Mouse (Mus musculus): Measurements from ENCODE around the gene Tarbp1. TPM values are rescaled to one million over a fixed set of nuclear protein-coding genes. Genes with fewer than 3 reads are reported as not detected.
"Not testable (repeated sequence)": the region's sequence is repeated elsewhere in the genome, so short reads cannot be mapped to it uniquely, and the experiment has no call there.

Gene Tarbp1
- total and polyA plus RNA-seq, 2 experiments from 2014 or later: 0.92 to 7.3 TPM

DNA sequence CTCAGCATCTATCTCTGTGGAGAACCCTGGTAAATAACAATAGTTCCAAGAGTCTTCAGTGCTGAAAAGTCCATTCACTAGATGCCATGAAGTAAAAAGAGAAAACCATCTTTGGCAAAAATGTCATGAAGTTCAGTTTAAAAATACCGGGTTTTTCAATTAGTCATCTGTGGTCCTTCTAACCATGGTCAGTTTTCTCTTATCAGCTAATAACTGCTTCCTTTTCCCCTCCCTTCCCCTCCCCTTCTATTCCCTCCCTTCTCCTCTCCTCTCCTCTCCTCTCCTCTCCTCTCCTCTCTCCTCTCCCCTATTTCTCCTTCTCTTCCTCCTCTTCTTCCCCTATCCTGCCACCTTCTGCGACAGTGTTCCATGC lies 7.5 kb upstream of the Tarbp1 start:
- Histone ChIP-seq H3K36me3 (replicated peaks; ENCODE audit: control insufficient read depth, insufficient read depth, low read length) (no peaks in the 10 kb centered on the region), H3K4me1 (ENCODE audit: control insufficient read depth, insufficient read depth) (no peaks in the 10 kb centered on the region), H3K27me3 (ENCODE audit: control insufficient read depth, insufficient read depth, low read length) (no peaks in the 10 kb centered on the region), H3K9me3 (replicated peaks; ENCODE audit: control insufficient read depth, low read length) (no peaks in the 10 kb centered on the region), H3K9ac (replicated peaks; ENCODE audit: low read depth, low read length) (no peak overlapping the region), H3K27ac (ENCODE audit: low read depth) (no peak overlapping the region), H3K4me3 (ENCODE audit: low read depth, low read length) (no peak overlapping the region), H3K4me2 (ENCODE audit: low read depth, low read length) (no peak overlapping the region)
- 39% methylated on average over 2 of the region's 2 CpGs for WGBS
- TF ChIP-seq EP300 (IDR thresholded peaks at IDR 0.05; ENCODE audit: low read depth) (no peak), CTCF (IDR thresholded peaks at IDR 0.05; ENCODE audit: low read depth) (no peak)
- ATAC-seq (ENCODE audit: insufficient read depth, low read depth): no peak
- DNase-seq (ENCODE audit: low spot score): no peak

DNA sequence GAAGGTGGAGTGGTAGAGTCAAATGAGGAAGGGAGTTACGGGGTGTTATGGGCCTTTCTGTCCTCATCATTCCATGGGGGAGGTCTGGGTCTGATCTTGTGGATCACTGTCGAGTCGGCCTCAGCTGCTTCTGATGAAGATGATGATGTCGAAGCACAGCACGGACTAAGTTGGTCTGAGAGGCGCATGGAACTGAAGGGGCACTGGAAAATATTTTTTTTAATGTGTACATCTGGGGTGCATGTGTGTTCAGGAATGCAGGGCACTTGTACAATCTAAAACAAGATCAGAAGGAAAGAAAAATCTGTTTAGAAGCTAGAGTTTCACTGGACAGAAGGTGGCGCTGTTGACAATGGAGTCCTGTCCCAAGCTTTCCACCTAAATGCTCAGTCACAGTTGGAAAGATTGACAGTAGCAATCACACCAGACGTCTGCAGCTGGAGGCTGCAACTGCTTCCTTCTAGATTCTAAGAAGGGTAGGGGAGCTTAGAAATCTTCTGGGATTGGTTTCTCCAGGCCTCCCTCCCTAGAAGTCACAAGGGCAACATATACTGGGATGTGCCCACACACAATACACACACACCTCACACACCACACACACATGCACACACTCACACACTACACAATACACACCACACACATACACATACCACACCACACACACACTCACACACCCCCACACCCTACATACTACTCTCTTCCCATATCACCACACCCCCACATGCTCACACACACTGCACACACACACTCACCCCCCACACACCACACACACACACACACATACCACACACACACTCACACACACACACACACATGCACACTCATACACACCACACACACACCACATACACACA lies 6.9 kb upstream of the Tarbp1 start:
- H3K4me1 ChIP-seq (ENCODE audit: control insufficient read depth, insufficient read depth): no peaks in the 10 kb centered on the region
- no peaks in the 10 kb centered on the region for H3K9me3 ChIP-seq (replicated peaks; ENCODE audit: control insufficient read depth, low read length)
- no peaks in the 10 kb centered on the region for H3K36me3 ChIP-seq (replicated peaks; ENCODE audit: control insufficient read depth, insufficient read depth, low read length)
- no peak overlapping the region for H3K4me3 ChIP-seq (ENCODE audit: low read depth, low read length)
- H3K27ac ChIP-seq (ENCODE audit: low read depth): no peak overlapping the region
- H3K9ac ChIP-seq (replicated peaks; ENCODE audit: low read depth, low read length): no peak overlapping the region
- no peak overlapping the region for H3K4me2 ChIP-seq (ENCODE audit: low read depth, low read length)
- H3K27me3 ChIP-seq (ENCODE audit: control insufficient read depth, insufficient read depth, low read length): no peaks in the 10 kb centered on the region
- DNase-seq (ENCODE audit: low spot score) (peak; percentile 63), ATAC-seq (ENCODE audit: insufficient read depth, low read depth) (no peak)
- TF ChIP-seq CTCF (IDR thresholded peaks at IDR 0.05; ENCODE audit: low read depth): peak; percentile 66
- no peak for TF ChIP-seq EP300 (IDR thresholded peaks at IDR 0.05; ENCODE audit: low read depth)
- WGBS: 39% methylated on average over 8 of the region's 8 CpGs

DNA sequence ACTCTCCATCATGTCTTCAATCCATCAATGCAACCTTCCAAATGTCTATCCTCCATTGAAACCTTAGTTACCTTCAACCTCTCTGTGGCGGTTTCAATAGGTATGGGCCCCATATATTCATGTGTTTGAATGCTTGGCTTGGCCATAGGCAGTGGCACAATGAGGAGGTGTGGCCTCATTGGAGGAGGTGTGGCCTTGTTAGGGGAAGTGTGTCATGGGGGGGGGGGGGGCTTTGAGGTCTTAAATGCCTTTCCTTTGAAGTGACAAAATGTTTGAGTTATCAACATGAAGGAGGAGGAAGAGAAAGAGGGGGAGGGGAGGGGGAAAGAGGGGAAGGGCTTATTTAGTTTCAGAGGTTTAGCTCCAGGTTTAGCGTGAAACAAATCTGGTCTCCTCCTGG lies 5.5 kb upstream of the Tarbp1 start:
- H3K36me3 ChIP-seq (replicated peaks; ENCODE audit: control insufficient read depth, insufficient read depth, low read length): no peaks in the 10 kb centered on the region
- DNase-seq (ENCODE audit: low spot score) (no peak), ATAC-seq (ENCODE audit: insufficient read depth, low read depth) (no peak)
- no peak overlapping the region for H3K4me3 ChIP-seq (ENCODE audit: low read depth, low read length)
- H3K4me1 ChIP-seq (ENCODE audit: control insufficient read depth, insufficient read depth): peaks cover under 1% of the 10 kb centered on the region; the same call in 1 of the 2 replicates
- H3K27me3 ChIP-seq (ENCODE audit: control insufficient read depth, insufficient read depth, low read length): no peaks in the 10 kb centered on the region
- no peak overlapping the region for H3K27ac ChIP-seq (ENCODE audit: low read depth)
- H3K9me3 ChIP-seq (replicated peaks; ENCODE audit: control insufficient read depth, low read length): no peaks in the 10 kb centered on the region
- TF ChIP-seq CTCF (IDR thresholded peaks at IDR 0.05; ENCODE audit: low read depth): no peak
- TF ChIP-seq EP300 (IDR thresholded peaks at IDR 0.05; ENCODE audit: low read depth): no peak
- H3K4me2 ChIP-seq (ENCODE audit: low read depth, low read length): no peak overlapping the region
- WGBS: 89% methylated on average over 2 of the region's 2 CpGs
- no peak overlapping the region for H3K9ac ChIP-seq (replicated peaks; ENCODE audit: low read depth, low read length)

DNA sequence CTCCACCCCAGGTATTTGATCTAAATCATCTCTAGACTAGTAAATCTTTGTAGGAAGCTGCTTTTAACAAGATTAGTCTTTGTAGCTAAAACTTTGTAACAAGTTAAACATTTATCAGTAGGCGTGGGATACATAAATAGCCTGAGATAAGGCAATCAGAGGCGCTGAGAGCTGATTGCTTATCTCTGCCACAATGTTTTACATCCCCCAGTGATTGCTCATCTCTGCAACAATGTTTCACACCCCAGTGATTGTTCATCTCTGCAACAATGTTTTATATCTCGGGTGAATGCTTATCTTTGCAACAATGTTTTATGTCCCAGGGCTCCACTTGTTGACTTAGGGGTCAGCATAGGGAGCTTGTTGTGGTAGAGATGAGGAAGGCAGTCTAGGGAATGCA lies 3.8 kb upstream of the Tarbp1 start:
- no peak overlapping the region for H3K4me2 ChIP-seq (ENCODE audit: low read depth, low read length)
- H3K27me3 ChIP-seq (ENCODE audit: control insufficient read depth, insufficient read depth, low read length): no peaks in the 10 kb centered on the region
- 7% methylated on average over 3 of the region's 3 CpGs for WGBS
- peaks cover 9% of the 10 kb centered on the region for H3K4me1 ChIP-seq (ENCODE audit: control insufficient read depth, insufficient read depth)
- TF ChIP-seq EP300 (IDR thresholded peaks at IDR 0.05; ENCODE audit: low read depth) (no peak), CTCF (IDR thresholded peaks at IDR 0.05; ENCODE audit: low read depth) (no peak)
- no peak overlapping the region for H3K4me3 ChIP-seq (ENCODE audit: low read depth, low read length)
- DNase-seq (ENCODE audit: low spot score): no peak
- no peaks in the 10 kb centered on the region for H3K9me3 ChIP-seq (replicated peaks; ENCODE audit: control insufficient read depth, low read length)
- no peak overlapping the region for H3K9ac ChIP-seq (replicated peaks; ENCODE audit: low read depth, low read length)
- ATAC-seq (ENCODE audit: insufficient read depth, low read depth): no peak
- no peak overlapping the region for H3K27ac ChIP-seq (ENCODE audit: low read depth)
- no peaks in the 10 kb centered on the region for H3K36me3 ChIP-seq (replicated peaks; ENCODE audit: control insufficient read depth, insufficient read depth, low read length)

DNA sequence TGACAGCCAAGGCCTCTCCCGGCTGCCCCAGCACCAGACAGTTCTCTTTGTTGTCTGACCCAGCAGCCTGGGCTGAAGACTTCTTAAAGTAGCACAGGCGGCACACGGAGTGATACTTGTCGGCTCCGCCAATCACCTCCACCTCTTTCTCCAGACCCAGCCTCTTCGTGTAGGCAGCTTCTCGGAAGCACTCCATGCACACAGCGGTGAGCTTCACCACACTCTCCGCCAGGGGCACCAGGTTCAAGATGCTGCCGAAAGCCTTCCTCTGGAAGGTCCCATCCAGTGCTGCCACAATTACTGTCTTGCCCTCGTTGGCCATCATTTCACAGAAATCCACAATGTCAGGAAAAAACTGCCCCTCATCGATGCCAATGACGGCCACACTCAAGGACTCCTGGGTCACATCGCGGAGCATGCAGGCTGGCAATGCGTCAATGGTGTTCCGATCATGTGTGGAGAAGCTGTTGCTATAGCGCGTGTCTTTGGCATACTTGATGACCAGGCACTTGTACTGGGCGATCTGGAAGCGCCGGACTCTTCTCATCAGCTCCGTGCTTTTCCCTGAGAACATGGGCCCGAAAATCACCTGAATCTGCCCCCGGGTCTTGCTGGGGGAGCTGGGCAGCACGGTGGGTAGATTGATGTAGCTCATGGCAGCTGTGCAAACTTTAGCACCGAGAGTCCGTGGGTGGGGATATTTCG lies 1.4 kb upstream of the Tarbp1 start:
- H3K9ac ChIP-seq (replicated peaks; ENCODE audit: low read depth, low read length); H3K4me3 ChIP-seq (ENCODE audit: low read depth, low read length); ATAC-seq (ENCODE audit: insufficient read depth, low read depth); H3K9me3 ChIP-seq (replicated peaks; ENCODE audit: control insufficient read depth, low read length); H3K36me3 ChIP-seq (replicated peaks; ENCODE audit: control insufficient read depth, insufficient read depth, low read length); DNase-seq (ENCODE audit: low spot score); H3K27ac ChIP-seq (ENCODE audit: low read depth); H3K27me3 ChIP-seq (ENCODE audit: control insufficient read depth, insufficient read depth, low read length); H3K4me2 ChIP-seq (ENCODE audit: low read depth, low read length): not testable (repeated sequence)
- TF ChIP-seq CTCF (IDR thresholded peaks at IDR 0.05; ENCODE audit: low read depth): 0 out of 2 replicates have a peak, but pooled peaks have one; percentile 0
- peaks cover 18% of the 10 kb centered on the region for H3K4me1 ChIP-seq (ENCODE audit: control insufficient read depth, insufficient read depth)
- WGBS: 43% methylated on average over 29 of the region's 29 CpGs

DNA sequence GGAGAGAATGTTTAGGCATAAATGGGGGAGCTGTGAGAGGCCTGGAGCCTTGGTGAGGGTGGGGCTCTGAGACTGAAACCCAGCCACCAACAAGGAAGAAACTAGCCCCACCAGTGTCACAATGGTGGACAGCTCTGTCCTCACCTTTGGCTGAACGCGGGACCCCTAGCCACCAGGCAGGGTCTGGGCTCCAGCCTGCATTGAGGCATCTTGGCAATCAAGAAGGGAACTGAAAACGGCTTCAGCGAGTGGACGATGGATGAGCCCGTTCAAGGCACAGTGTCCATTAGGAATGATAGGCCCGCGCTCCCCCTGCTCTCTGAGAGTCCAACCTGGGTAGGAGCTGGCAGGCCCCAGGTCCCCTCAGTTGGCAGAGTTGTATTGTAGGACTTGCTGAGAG lies 873 bp upstream of the Tarbp1 start:
- H3K27ac ChIP-seq (ENCODE audit: low read depth); DNase-seq (ENCODE audit: low spot score); H3K9me3 ChIP-seq (replicated peaks; ENCODE audit: control insufficient read depth, low read length); H3K4me3 ChIP-seq (ENCODE audit: low read depth, low read length); H3K36me3 ChIP-seq (replicated peaks; ENCODE audit: control insufficient read depth, insufficient read depth, low read length); ATAC-seq (ENCODE audit: insufficient read depth, low read depth); H3K27me3 ChIP-seq (ENCODE audit: control insufficient read depth, insufficient read depth, low read length); H3K9ac ChIP-seq (replicated peaks; ENCODE audit: low read depth, low read length); H3K4me2 ChIP-seq (ENCODE audit: low read depth, low read length): not testable (repeated sequence)
- H3K4me1 ChIP-seq (ENCODE audit: control insufficient read depth, insufficient read depth): peaks cover 18% of the 10 kb centered on the region
- WGBS: 53% methylated on average over 8 of the region's 8 CpGs

Measured in heart, postnatal 0 days (tissue).